Mouse (Mus musculus) forebrain, embryonic 12.5 days (tissue): ENCODE data around the gene Abi1. TPM values are rescaled to one million over a fixed set of nuclear protein-coding genes. Genes with fewer than 3 reads are reported as not detected.

Source experiments
- ATAC-seq: fragments of 200-750 bp; cut with Nextera tagmentation; 2 replicates; pipeline ENCODE4 v1.8.0; 2017; ENCODE audit warnings: moderate TSS enrichment; ENCODE audit not compliant: low FRiP score
- H3K27ac ChIP-seq: fragments of 300-500 bp; sonication (generic); 2 replicates; pipeline ENCODE4 v1.5.1; 2016; ENCODE audit warnings: mild to moderate bottlenecking
- H3K27me3 ChIP-seq: fragments of 300-500 bp; sonication (generic); 2 replicates; pipeline ENCODE4 v1.6.1; 2016; ENCODE audit warnings: mild to moderate bottlenecking
- H3K36me3 ChIP-seq: fragments of 300-500 bp; sonication (generic); replicated peaks from 2 replicates; pipeline ENCODE4 v1.6.1; 2016; ENCODE audit warnings: mild to moderate bottlenecking
- H3K4me1 ChIP-seq: fragments of 300-500 bp; sonication (generic); 2 replicates; pipeline ENCODE4 v1.6.1; 2016
- H3K4me2 ChIP-seq: fragments of 300-500 bp; sonication (generic); 2 replicates; pipeline ENCODE4 v1.6.1; 2016; ENCODE audit warnings: mild to moderate bottlenecking, moderate library complexity
- H3K4me3 ChIP-seq: fragments of 300-500 bp; sonication (generic); replicated peaks from 2 replicates; pipeline ENCODE4 v1.5.1; 2016; ENCODE audit warnings: mild to moderate bottlenecking
- H3K9ac ChIP-seq: fragments of 300-500 bp; sonication (generic); 2 replicates; pipeline ENCODE4 v1.6.1; 2016; ENCODE audit warnings: mild to moderate bottlenecking
- H3K9me3 ChIP-seq: fragments of 300-500 bp; sonication (generic); 2 replicates; pipeline ENCODE4 v1.6.1; 2016
- WGBS: fragments of 180-500 bp; shearing (Covaris S2); methylation state at CpG from one replicate; pipeline ENCODE4 v1.1.7; 2016; 5-methylcytosine and 5-hydroxymethylcytosine counted together
- polyA plus RNA-seq: library from polyadenylated mRNA; unstranded; fragments of >200 nt; fragmentation: Nextera tagmentation; extraction: Ambion mirVana; gene quantifications from 2 replicates; pipeline ENCODE4 v1.2.1, GENCODE M21; 2016

Abi1 gene
- 42.1 and 43.7 TPM in 2 replicates for polyA plus RNA-seq

DNA sequence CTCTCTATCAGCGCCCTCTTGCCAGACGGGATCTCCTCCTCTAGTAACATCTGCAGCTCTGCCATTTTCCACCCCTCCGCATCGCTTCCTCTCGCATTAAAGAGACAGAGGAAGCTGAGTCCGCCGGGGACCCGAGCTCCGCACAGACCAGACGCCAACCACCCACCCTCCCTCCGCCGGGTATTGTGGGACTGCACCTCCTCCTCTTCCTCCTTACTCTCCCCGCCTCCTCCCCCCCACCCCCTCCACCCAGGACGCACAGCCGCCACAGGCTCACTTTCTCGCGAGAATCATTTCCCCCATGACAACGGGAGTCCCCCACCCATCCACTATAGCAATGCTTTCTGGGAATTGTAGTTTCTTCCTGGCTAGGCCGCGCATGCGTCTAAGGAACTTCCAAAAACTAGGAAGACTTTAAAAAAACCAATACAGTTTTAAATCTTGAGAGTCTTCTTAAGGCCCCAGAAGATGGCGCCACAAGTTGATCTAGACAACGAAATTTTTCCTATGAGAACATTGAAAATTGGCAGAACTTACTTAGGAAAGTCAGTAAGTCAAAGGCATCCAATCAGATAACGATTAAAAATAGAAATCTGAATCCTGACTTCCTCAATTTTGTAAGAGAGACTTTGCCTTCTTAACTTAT is at the start of gene Abi1:
Gene Abi1 (minus strand): TSS at position 241 of the 646 bp plus-strand sequence.
- Histone ChIP-seq H3K27me3 (no peaks in the 10 kb centered on the region), H3K4me3 (peak within 1 kb of the TSS; percentile 97), H3K4me2 (peak within 1 kb of the TSS; percentile 62), H3K9me3 (no peaks in the 10 kb centered on the region), H3K4me1 (peaks cover 20% of the 10 kb centered on the region), H3K36me3 (no peaks in the 10 kb centered on the region), H3K27ac (peak within 1 kb of the TSS; percentile 97), H3K9ac (peak within 1 kb of the TSS; percentile 96)
- peak; percentile 97 for ATAC-seq
- WGBS = 5% methylated on average over 23 of the region's 24 CpGs

DNA sequence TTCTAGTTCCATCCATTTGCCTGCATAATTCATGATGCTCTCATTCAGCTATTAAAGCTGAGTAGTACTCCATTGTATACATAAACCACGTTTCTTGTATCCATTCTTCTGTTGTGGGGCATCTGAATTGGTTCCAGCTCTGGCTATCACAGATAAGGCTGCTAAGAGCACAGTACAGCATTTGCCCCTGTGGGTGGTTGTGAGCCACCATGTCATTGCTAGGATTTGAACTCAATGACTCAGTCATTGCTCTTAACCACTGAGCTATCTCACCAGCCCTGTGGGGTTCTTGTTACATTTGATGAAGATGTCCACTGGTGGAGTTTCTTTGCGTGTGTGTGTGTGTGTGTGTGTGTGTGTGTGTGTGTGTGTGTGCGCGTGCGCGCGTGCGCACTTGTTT is 44.5 kb upstream of the Abi1 start:
- WGBS = 95% methylated on average over 8 of the region's 8 CpGs
- H3K27ac ChIP-seq = no peak overlapping the region
- no peaks in the 10 kb centered on the region for H3K27me3 ChIP-seq
- H3K36me3 ChIP-seq = peaks cover 56% of the 10 kb centered on the region
- no peak for ATAC-seq
- no peak overlapping the region for H3K9ac ChIP-seq
- H3K9me3 ChIP-seq = no peaks in the 10 kb centered on the region
- no peaks in the 10 kb centered on the region for H3K4me1 ChIP-seq
- H3K4me3 ChIP-seq = no peak overlapping the region
- no peak overlapping the region for H3K4me2 ChIP-seq

GRCm38 (mm10) chr2:23078588-23078987 is 38.5 kb upstream of the Abi1 start:
- no peak for ATAC-seq
- H3K9ac ChIP-seq = no peak overlapping the region
- H3K4me2 ChIP-seq = no peak overlapping the region
- 95% methylated on average over 2 of the region's 2 CpGs for WGBS
- no peaks in the 10 kb centered on the region for H3K9me3 ChIP-seq
- H3K4me3 ChIP-seq = no peak overlapping the region
- peaks cover 44% of the 10 kb centered on the region for H3K36me3 ChIP-seq
- H3K27ac ChIP-seq = no peak overlapping the region
- no peaks in the 10 kb centered on the region for H3K4me1 ChIP-seq
- H3K27me3 ChIP-seq = no peaks in the 10 kb centered on the region

- Histone ChIP-seq H3K27ac (no peak overlapping the region), H3K9ac (no peak overlapping the region), H3K4me2 (no peak overlapping the region), H3K4me1 (no peaks in the 10 kb centered on the region), H3K36me3 (peaks cover 35% of the 10 kb centered on the region), H3K9me3 (no peaks in the 10 kb centered on the region), H3K27me3 (no peaks in the 10 kb centered on the region), H3K4me3 (no peak overlapping the region)
- no peak for ATAC-seq
- 91% methylated on average over 5 of the region's 5 CpGs for WGBS
Measured at GRCm38 (mm10) chr2:23077693-23078092, 37.7 kb upstream of the Abi1 start.

DNA sequence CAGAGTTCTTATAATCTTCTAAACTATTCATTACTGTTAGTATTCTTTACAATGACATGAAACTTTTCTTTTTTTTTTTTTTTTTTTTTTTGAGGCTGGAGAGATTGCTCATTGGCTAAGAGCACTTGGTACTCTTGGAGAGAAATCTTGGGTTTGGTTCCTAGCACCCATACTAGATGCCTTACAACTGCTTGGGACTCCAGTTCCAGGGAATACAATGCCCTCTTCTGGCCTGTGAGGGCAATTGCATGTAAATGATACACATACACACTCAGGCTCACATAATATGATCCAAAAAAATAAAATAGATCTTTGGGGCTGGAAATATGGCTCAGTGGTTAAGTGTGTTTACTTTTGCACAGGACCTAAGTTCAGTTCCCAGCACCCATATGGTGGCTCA is 36.7 kb upstream of the Abi1 start:
- no peak for ATAC-seq
- H3K27ac ChIP-seq = no peak overlapping the region
- H3K4me3 ChIP-seq = no peak overlapping the region
- H3K4me2 ChIP-seq = no peak overlapping the region
- no peaks in the 10 kb centered on the region for H3K4me1 ChIP-seq
- H3K9ac ChIP-seq = no peak overlapping the region
- peaks cover 35% of the 10 kb centered on the region for H3K36me3 ChIP-seq
- H3K9me3 ChIP-seq = no peaks in the 10 kb centered on the region
- H3K27me3 ChIP-seq = no peaks in the 10 kb centered on the region

- no peaks in the 10 kb centered on the region for H3K27me3 ChIP-seq
- H3K9ac ChIP-seq = no peak overlapping the region
- H3K4me1 ChIP-seq = no peaks in the 10 kb centered on the region
- H3K36me3 ChIP-seq = peaks cover 28% of the 10 kb centered on the region
- H3K27ac ChIP-seq = no peak overlapping the region
- no peak for ATAC-seq
- H3K9me3 ChIP-seq = no peaks in the 10 kb centered on the region
- no peak overlapping the region for H3K4me2 ChIP-seq
- no peak overlapping the region for H3K4me3 ChIP-seq
Measured at GRCm38 (mm10) chr2:23075846-23076245, 35.8 kb upstream of the Abi1 start.

DNA sequence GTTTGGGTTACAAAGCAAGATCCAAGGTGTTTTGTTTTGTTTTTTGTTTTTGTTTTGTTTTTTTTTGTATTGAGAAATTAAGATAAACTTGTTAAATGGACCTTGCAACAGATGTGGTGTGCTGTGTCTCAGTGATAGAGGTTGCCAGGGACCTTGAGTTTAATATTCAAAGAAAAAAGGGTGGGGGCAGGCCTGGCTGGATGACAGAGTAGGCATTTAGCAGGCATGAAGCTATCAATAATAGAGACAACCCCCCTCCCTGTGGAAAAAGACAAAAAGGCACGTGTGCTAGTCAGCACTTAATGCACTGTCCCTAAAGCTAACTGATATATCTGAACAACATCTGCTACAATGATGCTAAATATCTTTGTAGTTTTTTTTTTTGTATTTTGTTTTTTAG is 31.4 kb upstream of the Abi1 start:
- no peak overlapping the region for H3K4me3 ChIP-seq
- H3K9me3 ChIP-seq = no peaks in the 10 kb centered on the region
- H3K4me1 ChIP-seq = peaks cover 5% of the 10 kb centered on the region
- 81% methylated on average over 1 of the region's 1 CpGs for WGBS
- no peaks in the 10 kb centered on the region for H3K27me3 ChIP-seq
- H3K36me3 ChIP-seq = peaks cover 6% of the 10 kb centered on the region; the same call in 1 of the 2 replicates
- no peak for ATAC-seq
- H3K9ac ChIP-seq = no peak overlapping the region
- H3K27ac ChIP-seq = no peak overlapping the region
- no peak overlapping the region for H3K4me2 ChIP-seq

DNA sequence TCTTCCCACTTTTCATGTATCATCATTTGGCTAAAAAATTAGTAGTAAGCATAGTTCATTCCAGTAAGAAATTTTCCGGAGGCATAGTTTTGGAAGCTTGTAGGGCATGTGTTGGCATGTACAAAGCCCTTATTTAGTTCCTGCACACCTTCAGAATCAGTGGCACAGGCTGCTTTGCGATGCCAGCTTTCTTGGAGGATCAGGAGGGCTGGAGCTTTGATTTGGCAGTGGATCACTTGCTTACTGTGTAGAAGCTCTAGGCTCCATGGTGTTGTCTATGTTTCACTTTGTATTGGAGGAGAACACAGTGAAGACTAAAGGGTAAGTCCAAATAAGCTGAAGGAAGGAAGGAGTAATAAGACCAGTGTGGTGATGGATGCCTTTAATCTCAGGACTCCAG is 30.4 kb upstream of the Abi1 start:
- Histone ChIP-seq H3K4me1 (peaks cover 5% of the 10 kb centered on the region), H3K4me2 (no peak overlapping the region), H3K9me3 (no peaks in the 10 kb centered on the region), H3K4me3 (no peak overlapping the region), H3K27me3 (no peaks in the 10 kb centered on the region), H3K36me3 (peaks cover 5% of the 10 kb centered on the region; the same call in 1 of the 2 replicates), H3K9ac (no peak overlapping the region), H3K27ac (no peak overlapping the region)
- 94% methylated on average over 2 of the region's 2 CpGs for WGBS
- ATAC-seq = no peak

DNA sequence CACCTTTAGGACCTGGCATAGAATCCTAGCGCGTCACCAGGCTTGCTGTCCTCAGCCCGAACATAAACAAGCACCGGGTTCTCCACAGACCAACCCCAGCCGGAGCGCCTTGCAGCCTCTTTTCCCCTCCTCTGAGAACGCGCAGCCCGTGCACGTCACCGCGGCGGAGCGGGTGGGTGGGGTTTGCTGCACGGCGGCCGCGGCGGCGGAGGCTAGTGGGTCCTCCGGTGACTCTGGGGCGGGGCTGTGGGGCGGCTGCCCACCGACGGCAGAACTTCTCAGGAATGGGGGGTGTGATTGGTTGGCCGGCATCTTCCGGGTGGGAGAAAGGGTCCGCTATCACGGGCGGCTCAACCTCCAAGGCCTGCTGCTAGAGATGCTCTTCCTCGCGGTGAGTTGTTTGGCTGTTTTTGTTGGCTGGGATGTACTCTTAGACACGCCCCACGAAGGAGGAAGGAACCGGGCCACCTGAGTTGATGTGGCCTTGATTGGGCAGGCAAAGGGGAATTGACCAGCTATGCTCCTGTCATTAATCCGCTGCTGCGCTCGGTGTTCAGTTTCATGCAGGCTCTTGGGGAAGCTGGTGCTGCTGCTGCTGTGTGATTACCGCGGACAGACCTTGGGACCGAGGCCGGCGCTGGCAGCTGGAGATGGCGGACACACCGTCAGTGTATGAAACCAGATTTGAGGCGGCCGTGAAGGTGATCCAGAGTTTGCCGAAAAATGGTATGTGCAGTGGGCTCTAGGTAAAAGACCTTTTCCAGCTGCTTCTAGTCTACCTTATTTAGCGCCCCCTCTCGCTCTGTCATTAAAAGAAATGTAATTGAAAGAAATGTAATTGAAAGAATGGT is 29.1 kb upstream of the Abi1 start:
- peak overlapping the region; percentile 83 for H3K9ac ChIP-seq
- H3K4me2 ChIP-seq = peak overlapping the region; percentile 97
- no peaks in the 10 kb centered on the region for H3K9me3 ChIP-seq
- peaks cover 5% of the 10 kb centered on the region; the same call in 1 of the 2 replicates for H3K36me3 ChIP-seq
- peak overlapping the region; percentile 94 for H3K27ac ChIP-seq
- WGBS = under 1% methylated on average over 50 of the region's 50 CpGs
- H3K4me1 ChIP-seq = peaks cover 5% of the 10 kb centered on the region
- H3K27me3 ChIP-seq = no peaks in the 10 kb centered on the region
- ATAC-seq = peak; percentile 91
- H3K4me3 ChIP-seq = peak overlapping the region; percentile 68

- Histone ChIP-seq H3K4me2 (peak overlapping the region; percentile 97), H3K36me3 (0 out of 2 replicates have a peak, but pooled peaks cover 5% of the 10 kb centered on the region), H3K27me3 (no peaks in the 10 kb centered on the region), H3K4me3 (peak overlapping the region; percentile 68), H3K4me1 (peaks cover 5% of the 10 kb centered on the region), H3K9ac (peak overlapping the region; percentile 83), H3K9me3 (no peaks in the 10 kb centered on the region), H3K27ac (peak overlapping the region; percentile 94)
- under 1% methylated on average over 21 of the region's 21 CpGs for WGBS
- ATAC-seq = peak; percentile 71
Measured at GRCm38 (mm10) chr2:23068370-23068737, 28.3 kb upstream of the Abi1 start.

DNA sequence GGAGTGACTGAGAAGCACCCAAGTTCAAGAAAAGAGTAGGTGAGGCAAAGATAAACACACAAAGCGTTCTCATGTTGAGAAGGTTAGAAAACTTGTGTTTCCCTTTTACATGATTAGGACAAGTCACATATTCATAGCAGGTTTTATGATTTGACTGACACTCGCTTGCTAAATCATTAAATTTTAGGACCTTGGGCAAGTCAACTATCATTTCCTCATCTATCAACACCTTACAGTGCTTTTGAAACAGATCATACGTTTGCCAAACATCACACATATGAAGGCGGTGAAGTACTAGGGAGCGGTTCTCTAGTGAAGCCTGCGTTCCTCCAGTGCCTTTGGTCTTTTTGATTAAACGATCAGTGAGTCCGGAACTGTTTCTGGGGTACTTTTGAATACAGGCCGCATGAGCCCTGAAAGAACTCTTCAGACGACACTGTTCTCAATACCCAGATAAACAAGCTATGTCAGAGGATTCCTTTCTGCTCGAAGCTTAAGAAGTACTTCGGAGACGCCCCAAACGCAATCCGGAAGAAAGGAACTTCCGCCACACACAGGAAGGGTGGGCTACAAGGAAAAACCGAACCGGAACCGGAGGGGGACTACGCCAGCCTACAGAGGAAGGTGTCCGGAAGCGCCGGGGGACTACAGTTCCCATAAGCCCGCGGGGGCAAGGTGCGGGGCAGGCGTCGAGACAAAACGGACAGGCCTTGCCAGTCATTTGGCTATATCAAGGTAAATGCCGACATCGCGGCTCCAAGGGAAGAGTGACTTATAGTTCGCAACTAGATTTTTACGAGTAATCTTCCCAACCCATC is 27.7 kb upstream of the Abi1 start, which contains the start of gene Acbd5:
Gene Acbd5 (plus strand): TSS at position 616 of the 818 bp plus-strand sequence.
- peak within 1 kb of the TSS; percentile 68 for H3K4me3 ChIP-seq
- H3K27me3 ChIP-seq = no peaks in the 10 kb centered on the region
- 0 out of 2 replicates have a peak, but pooled peaks cover 5% of the 10 kb centered on the region for H3K36me3 ChIP-seq
- H3K27ac ChIP-seq = peak within 1 kb of the TSS; percentile 94
- whole genome bisulfite sequencing = 3% methylated on average over 34 of the region's 34 CpGs
- peaks cover 5% of the 10 kb centered on the region for H3K4me1 ChIP-seq
- peak within 1 kb of the TSS; percentile 97 for H3K4me2 ChIP-seq
- peak within 1 kb of the TSS; percentile 83 for H3K9ac ChIP-seq
- H3K9me3 ChIP-seq = no peaks in the 10 kb centered on the region
- ATAC-seq = peak; percentile 93

GRCm38 (mm10) chr2:23052523-23052922 is 12.5 kb upstream of the Abi1 start:
- Histone ChIP-seq H3K36me3 (no peaks in the 10 kb centered on the region), H3K9me3 (no peaks in the 10 kb centered on the region), H3K27ac (no peak overlapping the region), H3K4me3 (no peak overlapping the region), H3K4me2 (no peak overlapping the region), H3K27me3 (no peaks in the 10 kb centered on the region), H3K9ac (no peak overlapping the region), H3K4me1 (no peaks in the 10 kb centered on the region)
- no peak for ATAC-seq
- 79% methylated on average over 6 of the region's 6 CpGs for WGBS
